Mouse (Mus musculus): ENCODE measurements around the gene Hsd17b12. TPM values are rescaled to one million over a fixed set of nuclear protein-coding genes. Genes with fewer than 3 reads are reported as not detected.
A peak's percentile ranks its signal among the peaks of the same experiment; 100 is the strongest.

The Hsd17b12 gene
- polyA plus RNA-seq, 1 experiment from 2014 or later, result 120 TPM

DNA sequence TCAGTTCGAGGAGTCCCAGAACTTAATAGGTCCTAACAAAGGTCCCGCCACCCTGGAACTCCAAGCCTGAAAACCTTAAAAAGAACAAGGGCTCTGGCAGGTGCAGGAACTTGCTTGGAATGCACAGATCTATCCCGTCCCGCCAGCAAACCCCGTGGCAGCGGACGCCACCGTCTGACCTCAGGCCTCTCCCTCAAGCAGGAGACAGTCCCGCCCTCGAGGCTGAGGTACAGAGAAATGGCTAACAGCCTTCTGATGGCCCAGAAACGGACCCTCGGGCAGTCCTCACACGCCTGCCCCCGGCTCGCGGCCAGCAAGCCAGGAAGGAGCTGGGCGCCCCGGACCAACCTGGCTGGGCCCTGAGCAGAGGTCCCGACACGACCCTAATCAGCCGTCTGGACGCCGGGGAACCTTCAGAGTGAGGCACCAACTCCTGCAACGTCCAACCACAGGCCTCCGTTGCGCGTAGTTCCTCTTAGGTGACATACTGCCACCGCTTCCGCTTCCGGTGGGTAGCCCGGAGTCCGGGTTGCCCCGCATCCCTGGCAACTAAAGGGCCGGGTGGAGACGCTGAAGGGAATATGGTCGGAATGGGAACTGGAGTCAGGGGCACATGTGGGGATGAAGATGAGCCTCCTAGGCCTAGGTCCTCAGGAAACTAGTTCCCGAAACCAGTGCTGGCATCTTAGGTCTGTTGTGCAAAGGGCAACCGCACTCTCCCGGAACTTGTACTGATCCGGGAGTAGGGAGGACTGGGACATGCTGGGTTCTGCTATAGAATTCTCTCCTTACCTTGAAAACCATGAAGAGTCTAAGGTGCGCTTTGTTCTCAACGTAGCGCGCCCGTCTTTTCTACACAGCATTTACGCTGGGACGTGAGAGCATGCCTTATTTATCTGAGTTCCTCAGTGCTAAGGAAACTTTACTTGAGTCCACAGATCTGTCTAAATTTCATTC lies 147.2 kb downstream of the Hsd17b12 start, which contains the start of gene Alkbh3:
Gene Alkbh3, minus strand, starts transcription at position 473 of the 957 bp plus-strand sequence.
- H3K4me2 ChIP-seq (replicated peaks; ENCODE audit: low read depth, low read length), result peak within 1 kb of the TSS; percentile 69
- H3K4me1 ChIP-seq (ENCODE audit: control insufficient read depth, insufficient read depth, low read length), result no peaks in the 10 kb centered on the region
- H3K4me3 ChIP-seq (ENCODE audit: low read depth, low read length), result peak within 1 kb of the TSS; percentile 51
- no peaks in the 10 kb centered on the region; the same call in 1 of the 2 replicates for H3K9me3 ChIP-seq (ENCODE audit: control insufficient read depth, low read depth, low read length)
- no peak within 1 kb of the TSS for H3K27ac ChIP-seq (ENCODE audit: low read length)
- H3K9ac ChIP-seq (replicated peaks; ENCODE audit: low read depth, low read length), result peak within 1 kb of the TSS; percentile 59
- WGBS, result 6% methylated on average over 47 of the region's 47 CpGs
- peaks cover 18% of the 10 kb centered on the region for H3K36me3 ChIP-seq (ENCODE audit: control insufficient read depth, insufficient read depth, low read length)
- no peaks in the 10 kb centered on the region for H3K27me3 ChIP-seq (ENCODE audit: control insufficient read depth, insufficient read depth, low read length)
- ATAC-seq (ENCODE audit: insufficient number of reproducible peaks, insufficient read depth, low FRiP score, low read depth), result peak; percentile 99

GRCm38 (mm10) chr2:94002331-94002730 lies 155.4 kb downstream of the Hsd17b12 start:
- no peaks in the 10 kb centered on the region for H3K9me3 ChIP-seq (ENCODE audit: control insufficient read depth, low read depth, low read length)
- H3K4me3 ChIP-seq (ENCODE audit: low read depth, low read length), result no peak overlapping the region
- WGBS, result 4% methylated on average over 2 of the region's 2 CpGs
- ATAC-seq (ENCODE audit: insufficient number of reproducible peaks, insufficient read depth, low FRiP score, low read depth), result 0 out of 2 replicates have a peak, but pooled peaks have one; percentile 56
- no peaks in the 10 kb centered on the region for H3K4me1 ChIP-seq (ENCODE audit: control insufficient read depth, insufficient read depth, low read length)
- no peak overlapping the region for H3K4me2 ChIP-seq (replicated peaks; ENCODE audit: low read depth, low read length)
- peaks cover 66% of the 10 kb centered on the region for H3K36me3 ChIP-seq (ENCODE audit: control insufficient read depth, insufficient read depth, low read length)
- no peaks in the 10 kb centered on the region for H3K27me3 ChIP-seq (ENCODE audit: control insufficient read depth, insufficient read depth, low read length)
- no peak overlapping the region for H3K9ac ChIP-seq (replicated peaks; ENCODE audit: low read depth, low read length)
- H3K27ac ChIP-seq (ENCODE audit: low read length), result no peak overlapping the region

- H3K27me3 ChIP-seq (ENCODE audit: control insufficient read depth, insufficient read depth, low read length), result no peaks in the 10 kb centered on the region
- no peak for ATAC-seq (ENCODE audit: insufficient number of reproducible peaks, insufficient read depth, low FRiP score, low read depth)
- no peak overlapping the region for H3K4me2 ChIP-seq (replicated peaks; ENCODE audit: low read depth, low read length)
- WGBS, result 76% methylated on average over 4 of the region's 4 CpGs
- no peak overlapping the region for H3K27ac ChIP-seq (ENCODE audit: low read length)
- no peak overlapping the region for H3K4me3 ChIP-seq (ENCODE audit: low read depth, low read length)
- peaks cover 64% of the 10 kb centered on the region for H3K36me3 ChIP-seq (ENCODE audit: control insufficient read depth, insufficient read depth, low read length)
- no peaks in the 10 kb centered on the region for H3K9me3 ChIP-seq (ENCODE audit: control insufficient read depth, low read depth, low read length)
- H3K4me1 ChIP-seq (ENCODE audit: control insufficient read depth, insufficient read depth, low read length), result no peaks in the 10 kb centered on the region
- H3K9ac ChIP-seq (replicated peaks; ENCODE audit: low read depth, low read length), result no peak overlapping the region
Measured at GRCm38 (mm10) chr2:94001918-94002317, 155.8 kb downstream of the Hsd17b12 start.

- ATAC-seq (ENCODE audit: insufficient number of reproducible peaks, insufficient read depth, low FRiP score, low read depth), result no peak
- Histone ChIP-seq H3K4me1 (ENCODE audit: control insufficient read depth, insufficient read depth, low read length) (no peaks in the 10 kb centered on the region), H3K36me3 (ENCODE audit: control insufficient read depth, insufficient read depth, low read length) (peaks cover 60% of the 10 kb centered on the region), H3K27ac (ENCODE audit: low read length) (no peak overlapping the region), H3K4me2 (replicated peaks; ENCODE audit: low read depth, low read length) (no peak overlapping the region), H3K9me3 (ENCODE audit: control insufficient read depth, low read depth, low read length) (no peaks in the 10 kb centered on the region), H3K27me3 (ENCODE audit: control insufficient read depth, insufficient read depth, low read length) (no peaks in the 10 kb centered on the region), H3K4me3 (ENCODE audit: low read depth, low read length) (no peak overlapping the region), H3K9ac (replicated peaks; ENCODE audit: low read depth, low read length) (no peak overlapping the region)
- 96% methylated on average over 6 of the region's 6 CpGs for WGBS
Measured at GRCm38 (mm10) chr2:94001411-94001810, 156.4 kb downstream of the Hsd17b12 start.

DNA sequence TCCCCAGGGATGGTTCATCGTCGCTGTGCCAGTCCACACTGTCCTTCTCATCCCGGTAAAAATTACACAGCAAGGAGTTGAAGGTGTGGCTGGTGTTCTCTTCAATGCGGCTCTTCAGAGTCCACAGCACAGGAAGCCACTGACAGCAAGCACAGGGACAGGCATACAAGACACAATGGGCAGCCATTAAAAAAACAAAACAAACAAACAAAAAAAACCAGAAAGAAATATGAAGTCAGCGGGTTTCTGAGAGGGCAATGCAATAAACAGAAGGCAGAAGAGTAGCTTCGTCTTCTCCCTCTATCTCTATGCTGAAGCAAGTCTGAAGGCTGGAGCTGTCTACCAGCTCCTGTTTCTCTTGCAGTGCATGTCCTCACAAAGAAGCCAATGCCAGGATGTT lies 161.5 kb downstream of the Hsd17b12 start, which contains the start of gene Gm27027:
Gene Gm27027, minus strand, starts transcription at position 101 of the 400 bp plus-strand sequence.
- Histone ChIP-seq H3K4me1 (ENCODE audit: control insufficient read depth, insufficient read depth, low read length) (no peaks in the 10 kb centered on the region), H3K27me3 (ENCODE audit: control insufficient read depth, insufficient read depth, low read length) (no peaks in the 10 kb centered on the region), H3K9me3 (ENCODE audit: control insufficient read depth, low read depth, low read length) (no peaks in the 10 kb centered on the region), H3K36me3 (ENCODE audit: control insufficient read depth, insufficient read depth, low read length) (peaks cover 39% of the 10 kb centered on the region), H3K9ac (replicated peaks; ENCODE audit: low read depth, low read length) (no peak within 1 kb of the TSS), H3K4me2 (replicated peaks; ENCODE audit: low read depth, low read length) (no peak within 1 kb of the TSS), H3K4me3 (ENCODE audit: low read depth, low read length) (no peak within 1 kb of the TSS), H3K27ac (ENCODE audit: low read length) (no peak within 1 kb of the TSS)
- no peak for ATAC-seq (ENCODE audit: insufficient number of reproducible peaks, insufficient read depth, low FRiP score, low read depth)
- 89% methylated on average over 6 of the region's 6 CpGs for WGBS

DNA sequence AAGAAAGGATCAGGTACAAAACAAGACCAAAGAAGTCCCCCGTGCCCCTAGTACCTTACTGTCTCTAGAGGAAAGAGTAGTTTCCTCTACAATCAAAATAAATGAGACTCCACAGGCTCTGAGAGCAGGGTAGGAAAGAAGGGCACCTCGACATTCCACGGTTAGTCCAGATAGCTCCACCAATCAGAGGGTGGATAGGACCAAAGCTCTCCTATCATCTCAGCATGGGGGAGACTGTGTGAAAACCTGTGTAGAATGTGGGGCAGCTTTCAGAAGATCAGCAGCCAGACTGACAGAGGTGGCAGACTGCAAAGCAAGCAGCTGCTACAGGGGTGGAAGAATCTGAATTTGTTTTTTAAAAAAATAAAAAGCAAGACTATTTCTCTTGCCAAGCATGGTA lies 165.0 kb downstream of the Hsd17b12 start:
- no peak for ATAC-seq (ENCODE audit: insufficient number of reproducible peaks, insufficient read depth, low FRiP score, low read depth)
- H3K9ac ChIP-seq (replicated peaks; ENCODE audit: low read depth, low read length), result no peak overlapping the region
- H3K36me3 ChIP-seq (ENCODE audit: control insufficient read depth, insufficient read depth, low read length), result peaks cover 49% of the 10 kb centered on the region
- no peak overlapping the region for H3K4me2 ChIP-seq (replicated peaks; ENCODE audit: low read depth, low read length)
- H3K9me3 ChIP-seq (ENCODE audit: control insufficient read depth, low read depth, low read length), result no peaks in the 10 kb centered on the region
- 58% methylated on average over 3 of the region's 3 CpGs for WGBS
- no peak overlapping the region for H3K4me3 ChIP-seq (ENCODE audit: low read depth, low read length)
- no peak overlapping the region for H3K27ac ChIP-seq (ENCODE audit: low read length)
- H3K27me3 ChIP-seq (ENCODE audit: control insufficient read depth, insufficient read depth, low read length), result no peaks in the 10 kb centered on the region
- no peaks in the 10 kb centered on the region for H3K4me1 ChIP-seq (ENCODE audit: control insufficient read depth, insufficient read depth, low read length)

DNA sequence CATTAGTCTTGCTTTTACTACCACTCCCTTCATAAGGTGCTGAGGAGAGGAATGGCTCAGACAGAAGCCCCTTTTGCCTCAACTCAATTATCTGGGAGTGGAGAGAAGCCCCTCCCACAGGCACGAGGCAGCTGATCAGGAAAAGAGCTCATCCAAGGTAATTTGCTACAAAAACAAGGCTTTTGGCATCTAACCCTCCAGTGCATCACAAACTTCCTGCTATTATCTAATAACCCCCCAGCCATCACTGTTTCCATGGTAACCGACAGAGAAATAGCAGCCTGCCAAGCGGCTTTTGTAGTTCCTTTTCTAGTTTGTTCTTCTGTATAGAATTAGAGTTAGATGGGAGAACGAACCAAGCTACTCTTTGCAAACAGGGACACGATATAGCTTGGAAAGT lies 165.5 kb downstream of the Hsd17b12 start:
- Histone ChIP-seq H3K4me2 (replicated peaks; ENCODE audit: low read depth, low read length) (no peak overlapping the region), H3K4me3 (ENCODE audit: low read depth, low read length) (no peak overlapping the region), H3K27ac (ENCODE audit: low read length) (no peak overlapping the region), H3K9me3 (ENCODE audit: control insufficient read depth, low read depth, low read length) (no peaks in the 10 kb centered on the region), H3K9ac (replicated peaks; ENCODE audit: low read depth, low read length) (no peak overlapping the region), H3K27me3 (ENCODE audit: control insufficient read depth, insufficient read depth, low read length) (no peaks in the 10 kb centered on the region), H3K36me3 (ENCODE audit: control insufficient read depth, insufficient read depth, low read length) (peaks cover 50% of the 10 kb centered on the region), H3K4me1 (ENCODE audit: control insufficient read depth, insufficient read depth, low read length) (no peaks in the 10 kb centered on the region)
- ATAC-seq (ENCODE audit: insufficient number of reproducible peaks, insufficient read depth, low FRiP score, low read depth), result no peak
- WGBS, result 69% methylated on average over 5 of the region's 5 CpGs

GRCm38 (mm10) chr2:93991336-93991735 lies 166.4 kb downstream of the Hsd17b12 start:
- Histone ChIP-seq H3K4me2 (replicated peaks; ENCODE audit: low read depth, low read length) (no peak overlapping the region), H3K9me3 (ENCODE audit: control insufficient read depth, low read depth, low read length) (no peaks in the 10 kb centered on the region), H3K9ac (replicated peaks; ENCODE audit: low read depth, low read length) (no peak overlapping the region), H3K4me3 (ENCODE audit: low read depth, low read length) (no peak overlapping the region), H3K36me3 (ENCODE audit: control insufficient read depth, insufficient read depth, low read length) (peaks cover 53% of the 10 kb centered on the region), H3K27ac (ENCODE audit: low read length) (no peak overlapping the region), H3K27me3 (ENCODE audit: control insufficient read depth, insufficient read depth, low read length) (no peaks in the 10 kb centered on the region), H3K4me1 (ENCODE audit: control insufficient read depth, insufficient read depth, low read length) (0 out of 2 replicates have a peak, but pooled peaks cover 2% of the 10 kb centered on the region)
- ATAC-seq (ENCODE audit: insufficient number of reproducible peaks, insufficient read depth, low FRiP score, low read depth), result no peak
- WGBS, result 77% methylated on average over 3 of the region's 3 CpGs
